Mouse (Mus musculus) heart, postnatal 4 days (tissue): ENCODE measurements around the gene Trim9. TPM values are rescaled to one million over a fixed set of nuclear protein-coding genes. Genes with fewer than 3 reads are reported as not detected.

Experiments
- DNase-seq: peaks from one replicate; pipeline ENCODE4 v3.0.0; 2021
- total RNA-seq, 2 experiments: library from RNA; stranded (reverse); gene quantifications; 2 replicates each; pipeline ENCODE4 v1.2.3; 2021

The Trim9 gene
- total RNA-seq, 2 experiments from 2014 or later = 0.36 to 0.95 TPM

- DNase-seq = no peak
These were observed 139.2 kb downstream of the Trim9 start for GRCm38 (mm10) chr12:70208214-70208613.

GRCm38 (mm10) chr12:70204433-70204832 lies 143.0 kb downstream of the Trim9 start:
- no peak for DNase-seq

GRCm38 (mm10) chr12:70201926-70202529 lies 145.4 kb downstream of the Trim9 start:
- DNase-seq = no peak

- DNase-seq = no peak
These were observed 151.1 kb downstream of the Trim9 start for GRCm38 (mm10) chr12:70196341-70196740.

- DNase-seq = no peak
These were observed 152.0 kb downstream of the Trim9 start for GRCm38 (mm10) chr12:70195426-70195825.

Other genes starting within 250 kb of the Trim9 start
- 10 to 100 TPM; 41.3 to 42.0 TPM for gene Nin, start 233.9 kb downstream of the Trim9 start, total RNA-seq
- not detected for gene Abhd12b, start 193.5 kb downstream of the Trim9 start, total RNA-seq
- gene Pygl, start 116.1 kb downstream of the Trim9 start, total RNA-seq = 10 to 100 TPM; 13.9 to 15.9 TPM
- gene Tmx1, start 105.5 kb upstream of the Trim9 start, total RNA-seq = 10 to 100 TPM; 38.3 to 39.1 TPM